Comparison of ENCODE assay signal across 28 mouse cellular contexts in the genomic region with DNA sequence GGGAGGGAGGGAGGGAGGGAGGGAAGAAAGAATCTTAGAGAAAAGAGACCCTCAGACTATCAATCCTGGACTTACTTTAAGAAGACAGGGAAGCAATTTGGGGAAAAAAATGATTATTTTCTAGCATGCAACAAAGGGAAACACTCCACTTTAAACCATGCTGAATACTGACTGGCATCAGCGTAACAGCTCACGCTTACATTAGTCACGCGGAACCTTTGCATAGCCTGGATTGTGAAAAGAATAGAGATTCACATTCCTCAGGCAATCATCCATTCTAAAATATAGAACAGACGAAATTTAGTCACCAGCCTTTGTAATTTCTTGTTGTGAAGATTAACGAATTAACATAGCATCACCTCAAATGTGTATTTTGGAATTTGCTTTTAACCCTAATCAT. TPM values are rescaled to one million over a fixed set of nuclear protein-coding genes. Genes with fewer than 3 reads are reported as not detected.
"Had no signal": no experiment of that assay in that cellular context is flagged by ENCODE, and none has a peak within 500 bp of the region (broad histone marks: within the 10 kb centered on the region; RNA-seq: fewer than 3 reads in every experiment).

No protein-coding gene starts in this region.

- H3K36me3 ChIP-seq: heart, embryonic 13.5 days; heart, embryonic 15.5 days; hindbrain, embryonic 13.5 days; hindbrain, embryonic 15.5 days; kidney, embryonic 15.5 days; limb, embryonic 13.5 days; limb, embryonic 15.5 days had no signal

- H3K27me3 ChIP-seq: heart, embryonic 13.5 days; heart, embryonic 15.5 days; hindbrain, embryonic 13.5 days; hindbrain, embryonic 15.5 days; kidney, embryonic 15.5 days; limb, embryonic 13.5 days; limb, embryonic 15.5 days had no signal

- H3K4me3 ChIP-seq: heart, adult 2 months; heart, embryonic 13.5 days; heart, embryonic 15.5 days; hindbrain, embryonic 13.5 days; hindbrain, embryonic 15.5 days; kidney, embryonic 15.5 days; limb, embryonic 13.5 days; limb, embryonic 15.5 days had no signal

- H3K9ac ChIP-seq: heart, embryonic 13.5 days; heart, embryonic 15.5 days; hindbrain, embryonic 13.5 days; hindbrain, embryonic 15.5 days; kidney, embryonic 15.5 days; limb, embryonic 13.5 days; limb, embryonic 15.5 days had no signal

- H3K27ac ChIP-seq: heart, adult 2 months; heart, embryonic 13.5 days; heart, embryonic 15.5 days; hindbrain, embryonic 13.5 days; hindbrain, embryonic 15.5 days; hindbrain, postnatal 0 days; kidney, embryonic 15.5 days; kidney, postnatal 0 days; limb, embryonic 13.5 days; limb, embryonic 15.5 days had no signal

- H3K9me3 ChIP-seq: heart, embryonic 13.5 days; heart, embryonic 15.5 days; hindbrain, embryonic 13.5 days; hindbrain, embryonic 15.5 days; kidney, embryonic 15.5 days; limb, embryonic 13.5 days; limb, embryonic 15.5 days had no signal

- DNase-seq: gastrocnemius, postnatal 14 days; gastrocnemius, postnatal 36 days; heart, adult 11 months; heart, adult 2 months; heart, postnatal 14 days; heart, postnatal 36 days; kidney, adult 11 months; kidney, adult 2 months; kidney, adult 9 months; kidney, postnatal 14 days; kidney, postnatal 36 days; layer of hippocampus, adult 9-11 months; layer of hippocampus, postnatal 36 days; left cerebral cortex, postnatal 4 days had no signal

- H3K4me1 ChIP-seq: heart, embryonic 13.5 days; heart, embryonic 15.5 days; hindbrain, embryonic 13.5 days; hindbrain, embryonic 15.5 days; kidney, embryonic 15.5 days; limb, embryonic 13.5 days; limb, embryonic 15.5 days had no signal

- H3K4me2 ChIP-seq: heart, embryonic 11.5 days; heart, embryonic 13.5 days; heart, embryonic 15.5 days; hindbrain, embryonic 13.5 days; hindbrain, embryonic 15.5 days; kidney, embryonic 15.5 days; limb, embryonic 13.5 days; limb, embryonic 15.5 days had no signal

- ATAC-seq: hindbrain, postnatal 0 days; intestine, embryonic 16.5 days had no signal

RNA-seq across cellular contexts. Expression of a gene that starts 18.6 kb away (rescaled TPM):
- polyA plus RNA-seq: gonadal fat pad, adult 2 months; heart, adult 2 months; heart, embryonic 15.5 days; heart, postnatal 0 days; intestine, embryonic 16.5 days; kidney, adult 2 months; large intestine, adult 2 months had no signal
